Mouse (Mus musculus) monocyte, adult 59 days (primary cell): ENCODE results near the gene Lyve1. TPM values are rescaled to one million over a fixed set of nuclear protein-coding genes. Genes with fewer than 3 reads are reported as not detected.

Source experiments
- total RNA-seq, 2 experiments: library from RNA; stranded (reverse); gene quantifications; one replicate each; pipeline ENCODE4 v1.2.4; 2023

The Lyve1 gene
- under 1 TPM; 0.21 to 0.43 TPM for total RNA-seq

DNA sequence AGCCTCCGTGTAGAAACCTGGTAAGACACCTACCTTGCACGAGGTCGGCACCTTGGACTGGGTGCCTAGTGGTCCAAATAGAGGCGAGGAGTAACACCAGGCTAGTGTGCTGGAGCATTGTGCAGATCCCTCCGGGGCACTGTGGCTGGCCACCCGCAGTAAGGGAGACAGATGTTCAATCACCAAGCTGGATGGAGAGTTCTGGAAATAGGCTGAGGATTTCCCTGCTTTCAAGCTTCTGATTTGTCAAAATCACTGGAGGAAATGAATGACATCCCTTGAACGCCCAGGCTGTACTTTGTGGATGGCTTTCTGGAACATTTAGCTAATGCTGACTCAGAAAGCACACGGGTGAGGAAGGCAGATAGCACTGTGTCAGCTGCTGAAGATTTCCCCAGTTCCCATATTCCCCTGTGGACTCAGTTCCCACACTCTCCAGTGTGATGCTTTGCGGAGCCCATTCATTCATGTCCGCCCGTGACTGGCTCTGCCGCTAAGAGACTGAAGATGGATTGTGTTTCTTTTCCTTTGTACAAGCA, at the start of gene Lyve1:
Gene Lyve1 (minus strand): TSS at position 489 of the 539 bp plus-strand sequence.

DNA sequence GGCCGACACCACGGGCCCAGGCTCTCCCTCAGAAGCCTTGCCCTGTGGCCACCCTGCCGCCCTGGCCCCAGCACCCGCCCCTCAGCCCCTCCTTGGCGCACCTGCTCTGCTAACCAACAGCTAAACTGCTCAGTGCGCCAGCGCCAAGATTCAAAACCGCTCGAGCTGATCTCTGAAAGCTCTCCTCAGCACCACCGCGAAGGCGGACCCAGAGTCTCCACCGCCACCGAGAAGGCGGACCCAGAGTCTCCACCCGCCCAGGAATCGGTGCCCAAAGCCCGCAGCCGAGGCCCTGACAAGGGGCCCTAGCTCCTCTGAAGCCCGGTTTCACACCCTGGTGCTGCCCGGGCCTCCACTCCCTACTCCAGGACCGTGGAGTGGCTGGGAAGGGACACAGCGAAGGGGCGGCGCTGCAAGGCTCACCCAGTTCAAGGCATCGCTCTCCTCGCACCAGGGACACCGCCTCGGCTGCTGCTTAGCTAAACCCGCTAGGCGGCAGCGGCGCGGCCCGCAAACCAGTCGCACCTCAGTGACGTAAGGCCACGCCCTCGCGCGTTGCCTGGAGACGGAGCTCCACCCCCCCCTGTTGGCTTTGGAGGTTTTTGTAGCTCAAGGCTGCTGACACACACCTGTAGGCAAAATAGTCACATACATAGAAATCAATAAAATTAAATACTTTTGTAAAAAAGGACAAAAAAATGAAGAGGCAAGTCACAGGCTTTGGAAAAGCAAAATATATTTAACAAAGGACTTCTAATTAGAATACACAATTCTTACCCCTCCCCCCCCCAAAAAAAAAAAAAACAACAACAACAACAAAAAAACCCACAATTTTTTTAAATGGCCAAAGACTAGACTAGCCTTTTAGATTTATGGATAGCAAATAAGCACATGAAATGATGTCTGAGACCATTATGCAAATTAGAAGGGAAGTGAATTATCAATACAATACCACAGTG, 18.8 kb downstream of the Lyve1 start, which contains the start of gene Rnf141:
Gene Rnf141 (minus strand): TSS at position 542 of the 959 bp plus-strand sequence.

Other genes starting within 250 kb of the Lyve1 start
- 10 to 100 TPM; 24.6 to 30.8 TPM for gene Sbf2, start 248.3 kb downstream of the Lyve1 start, total RNA-seq
- not detected for gene Adm, start 235.6 kb downstream of the Lyve1 start, total RNA-seq
- 10 to 100 TPM; 69.0 to 85.5 TPM for gene Ampd3, start 95.0 kb downstream of the Lyve1 start, total RNA-seq
- gene Rnf141, start 18.8 kb downstream of the Lyve1 start, total RNA-seq = 10 to 100 TPM; 29.5 to 35.3 TPM
- gene Mrvi1, start 119.2 kb upstream of the Lyve1 start, total RNA-seq = under 1 TPM in 1 of 2 experiments, not detected in 1; 0.30 TPM
- 10 to 100 TPM; 39.1 to 45.9 TPM for gene Ctr9, start 165.7 kb upstream of the Lyve1 start, total RNA-seq
- gene Eif4g2, start 219.8 kb upstream of the Lyve1 start, total RNA-seq = 100 to 1,000 TPM; 984 to 989 TPM